Mouse (Mus musculus): ENCODE results near the gene Pmpca. TPM values are rescaled to one million over a fixed set of nuclear protein-coding genes. Genes with fewer than 3 reads are reported as not detected.
"Not testable (repeated sequence)": the region's sequence is repeated elsewhere in the genome, so short reads cannot be mapped to it uniquely, and the experiment has no call there.

Pmpca gene
- polyA plus RNA-seq, 1 experiment from 2014 or later = 142 TPM

DNA sequence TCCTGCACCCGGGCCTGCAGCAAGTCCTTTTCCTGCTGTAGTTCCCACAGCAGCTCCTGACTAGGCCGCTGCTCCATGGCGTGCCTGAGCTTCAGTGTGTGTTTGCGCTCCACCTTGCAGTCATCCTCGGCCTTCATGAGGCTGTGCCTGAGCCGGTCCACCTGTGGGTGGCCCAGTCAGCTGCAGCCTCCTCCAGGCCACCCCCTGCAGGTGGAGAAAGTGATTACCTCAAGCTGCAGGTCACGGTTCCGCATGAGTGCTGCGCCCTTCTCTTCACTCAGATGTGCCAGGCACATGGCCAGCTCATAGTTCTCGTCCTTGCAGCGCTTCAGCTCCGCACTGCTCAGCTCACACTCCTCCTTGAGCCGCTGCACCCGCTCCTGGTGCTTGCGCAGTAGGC, 31.7 kb upstream of the Pmpca start:
- H3K4me1 ChIP-seq = peaks cover 18% of the 10 kb centered on the region
- peaks cover 11% of the 10 kb centered on the region for H3K36me3 ChIP-seq
- H3K27ac ChIP-seq = no peak overlapping the region
- no peak overlapping the region for H3K4me3 ChIP-seq
- no peaks in the 10 kb centered on the region for H3K27me3 ChIP-seq (ENCODE audit: low read depth, poor library complexity, severe bottlenecking)
- no peaks in the 10 kb centered on the region for H3K9me3 ChIP-seq (replicated peaks)
- DNase-seq (ENCODE audit: low spot score) = no peak
- WGBS = 64% methylated on average over 15 of the region's 15 CpGs

DNA sequence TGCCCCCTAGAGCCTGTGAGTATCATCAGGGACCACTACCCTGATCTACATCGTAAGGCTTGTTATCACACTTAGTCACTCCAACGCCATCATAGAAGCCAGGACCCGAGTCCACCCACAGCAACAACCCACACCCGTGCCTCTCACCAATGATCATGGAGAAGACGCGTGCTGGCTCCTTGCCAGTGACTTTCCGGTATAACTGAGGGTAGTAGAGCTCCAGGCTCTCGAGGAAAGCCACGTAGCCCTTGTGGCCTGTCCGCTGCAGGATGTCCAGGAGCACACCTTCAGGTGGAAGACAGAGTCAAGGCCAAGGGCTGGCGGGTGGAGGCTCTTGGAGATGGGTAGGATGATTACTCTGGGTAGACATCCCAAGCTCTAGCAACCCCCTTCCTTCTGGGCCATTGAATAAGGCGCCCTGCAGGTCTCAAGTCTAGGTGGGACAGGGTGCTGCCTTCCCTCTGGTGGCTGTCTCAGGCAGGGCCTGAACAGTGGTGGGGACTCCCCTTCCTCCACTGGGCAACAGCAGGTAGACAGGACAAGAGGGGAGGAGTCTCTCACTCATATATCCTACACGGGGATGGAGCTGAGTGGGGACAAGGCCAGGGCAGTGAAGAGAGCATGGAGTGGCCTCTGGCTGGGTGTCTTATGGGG, 30.3 kb upstream of the Pmpca start:
- WGBS = 90% methylated on average over 13 of the region's 13 CpGs
- Histone ChIP-seq H3K4me1 (peaks cover 11% of the 10 kb centered on the region), H3K27ac (no peak overlapping the region), H3K9me3 (replicated peaks) (no peaks in the 10 kb centered on the region), H3K27me3 (ENCODE audit: low read depth, poor library complexity, severe bottlenecking) (no peaks in the 10 kb centered on the region), H3K4me3 (no peak overlapping the region), H3K36me3 (peaks cover 24% of the 10 kb centered on the region)
- no peak for DNase-seq (ENCODE audit: low spot score)

GRCm38 (mm10) chr2:26359983-26360382, 29.2 kb upstream of the Pmpca start:
- Histone ChIP-seq H3K9me3 (replicated peaks) (no peaks in the 10 kb centered on the region), H3K4me1 (peaks cover 11% of the 10 kb centered on the region), H3K27me3 (ENCODE audit: low read depth, poor library complexity, severe bottlenecking) (no peaks in the 10 kb centered on the region), H3K4me3 (no peak overlapping the region), H3K27ac (no peak overlapping the region), H3K36me3 (peaks cover 36% of the 10 kb centered on the region)
- no peak for DNase-seq (ENCODE audit: low spot score)
- 89% methylated on average over 6 of the region's 6 CpGs for WGBS

GRCm38 (mm10) chr2:26360772-26361171, 28.4 kb upstream of the Pmpca start, which contains the start of gene Card9:
Card9 (minus strand) TSS chr2:26360918.
- Histone ChIP-seq H3K27me3 (ENCODE audit: low read depth, poor library complexity, severe bottlenecking) (no peaks in the 10 kb centered on the region), H3K4me1 (peaks cover 11% of the 10 kb centered on the region), H3K9me3 (replicated peaks) (no peaks in the 10 kb centered on the region), H3K36me3 (peaks cover 44% of the 10 kb centered on the region), H3K4me3 (no peak within 1 kb of the TSS), H3K27ac (no peak within 1 kb of the TSS)
- 56% methylated on average over 3 of the region's 3 CpGs for WGBS
- no peak for DNase-seq (ENCODE audit: low spot score)

GRCm38 (mm10) chr2:26362991-26363390, 26.1 kb upstream of the Pmpca start:
- no peaks in the 10 kb centered on the region for H3K9me3 ChIP-seq (replicated peaks)
- H3K27ac ChIP-seq = no peak overlapping the region
- 85% methylated on average over 5 of the region's 5 CpGs for WGBS
- no peaks in the 10 kb centered on the region; the same call in 1 of the 2 replicates for H3K4me1 ChIP-seq
- no peak for DNase-seq (ENCODE audit: low spot score)
- peaks cover 66% of the 10 kb centered on the region for H3K36me3 ChIP-seq
- no peaks in the 10 kb centered on the region for H3K27me3 ChIP-seq (ENCODE audit: low read depth, poor library complexity, severe bottlenecking)
- H3K4me3 ChIP-seq = no peak overlapping the region

- H3K27ac ChIP-seq = no peak overlapping the region
- no peaks in the 10 kb centered on the region for H3K27me3 ChIP-seq (ENCODE audit: low read depth, poor library complexity, severe bottlenecking)
- peaks cover 71% of the 10 kb centered on the region for H3K36me3 ChIP-seq
- H3K9me3 ChIP-seq (replicated peaks) = no peaks in the 10 kb centered on the region
- H3K4me3 ChIP-seq = no peak overlapping the region
- DNase-seq (ENCODE audit: low spot score) = no peak
- 80% methylated on average over 5 of the region's 5 CpGs for WGBS
- no peaks in the 10 kb centered on the region for H3K4me1 ChIP-seq
These were observed 25.7 kb upstream of the Pmpca start for GRCm38 (mm10) chr2:26363481-26363880.

- WGBS = 91% methylated on average over 10 of the region's 10 CpGs
- Histone ChIP-seq H3K27ac (no peak overlapping the region), H3K4me3 (no peak overlapping the region), H3K4me1 (no peaks in the 10 kb centered on the region), H3K9me3 (replicated peaks) (no peaks in the 10 kb centered on the region), H3K36me3 (peaks cover 85% of the 10 kb centered on the region), H3K27me3 (ENCODE audit: low read depth, poor library complexity, severe bottlenecking) (no peaks in the 10 kb centered on the region)
- DNase-seq (ENCODE audit: low spot score) = no peak
These were observed 24.2 kb upstream of the Pmpca start for GRCm38 (mm10) chr2:26364738-26365465.

- Histone ChIP-seq H3K4me1 (no peaks in the 10 kb centered on the region), H3K36me3 (peaks cover 100% of the 10 kb centered on the region), H3K27ac (no peak overlapping the region), H3K4me3 (no peak overlapping the region), H3K27me3 (ENCODE audit: low read depth, poor library complexity, severe bottlenecking) (no peaks in the 10 kb centered on the region), H3K9me3 (replicated peaks) (no peaks in the 10 kb centered on the region)
- WGBS = 93% methylated on average over 6 of the region's 6 CpGs
- no peak for DNase-seq (ENCODE audit: low spot score)
These were observed 21.2 kb upstream of the Pmpca start for GRCm38 (mm10) chr2:26367911-26368310.

- peaks cover 100% of the 10 kb centered on the region for H3K36me3 ChIP-seq
- DNase-seq (ENCODE audit: low spot score) = no peak
- 94% methylated on average over 1 of the region's 1 CpGs for WGBS
These were observed 20.6 kb upstream of the Pmpca start for GRCm38 (mm10) chr2:26368572-26368971.

GRCm38 (mm10) chr2:26372396-26372795, 16.7 kb upstream of the Pmpca start:
- Histone ChIP-seq H3K9me3 (replicated peaks) (no peaks in the 10 kb centered on the region), H3K36me3 (peaks cover 100% of the 10 kb centered on the region), H3K4me1 (no peaks in the 10 kb centered on the region), H3K27ac (no peak overlapping the region), H3K4me3 (no peak overlapping the region), H3K27me3 (ENCODE audit: low read depth, poor library complexity, severe bottlenecking) (no peaks in the 10 kb centered on the region)
- 96% methylated on average over 8 of the region's 8 CpGs for WGBS
- DNase-seq (ENCODE audit: low spot score) = no peak

More at GRCm38 (mm10) chr2:26368572-26368971, 20.6 kb upstream of the Pmpca start:
- Histone ChIP-seq H3K9me3 (replicated peaks) (no peaks in the 10 kb centered on the region), H3K4me1 (no peaks in the 10 kb centered on the region), H3K27me3 (ENCODE audit: low read depth, poor library complexity, severe bottlenecking) (no peaks in the 10 kb centered on the region), H3K4me3 (no peak overlapping the region), H3K27ac (no peak overlapping the region)

- peaks cover 76% of the 10 kb centered on the region for H3K36me3 ChIP-seq
- WGBS = under 1% methylated on average over 38 of the region's 38 CpGs
These were observed 8.9 kb upstream of the Pmpca start, which contains the start of gene Snapc4 for GRCm38 (mm10) chr2:26380131-26380771. Snapc4 (minus strand) TSS chr2:26380653.

DNA sequence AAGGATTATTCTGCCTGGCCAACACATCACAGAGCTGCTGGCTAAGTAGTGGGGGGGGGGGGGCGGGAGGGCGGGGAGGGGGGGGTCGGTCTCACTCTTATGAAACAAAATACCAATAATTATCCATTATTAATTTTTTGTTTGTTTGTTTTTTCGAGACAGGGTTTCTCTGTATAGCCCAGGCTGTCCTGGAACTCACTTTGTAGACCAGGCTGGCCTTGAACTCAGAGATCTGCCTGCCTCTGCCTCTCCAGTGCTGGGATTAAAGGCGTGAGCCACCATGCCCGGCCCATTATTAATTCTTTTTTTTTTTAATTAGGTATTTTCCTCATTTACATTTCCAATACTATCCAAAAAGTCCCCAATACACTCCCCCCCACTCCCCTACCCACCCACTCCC, 8.3 kb upstream of the Pmpca start:
- Histone ChIP-seq H3K4me3 (peak overlapping the region; percentile 77), H3K36me3 (peaks cover 76% of the 10 kb centered on the region), H3K27ac (peak overlapping the region; percentile 78)
- not testable (repeated sequence) for DNase-seq (ENCODE audit: low spot score); H3K27me3 ChIP-seq (ENCODE audit: low read depth, poor library complexity, severe bottlenecking); H3K9me3 ChIP-seq (replicated peaks); H3K4me1 ChIP-seq
- 39% methylated on average over 6 of the region's 6 CpGs for WGBS

More at GRCm38 (mm10) chr2:26380131-26380771, 8.9 kb upstream of the Pmpca start, which contains the start of gene Snapc4:
- Histone ChIP-seq H3K27me3 (ENCODE audit: low read depth, poor library complexity, severe bottlenecking) (no peaks in the 10 kb centered on the region), H3K4me1 (peaks cover 6% of the 10 kb centered on the region; the same call in 1 of the 2 replicates), H3K27ac (peak within 1 kb of the TSS; percentile 78), H3K9me3 (replicated peaks) (no peaks in the 10 kb centered on the region), H3K4me3 (peak within 1 kb of the TSS; percentile 77)
- DNase-seq (ENCODE audit: low spot score) = peak; percentile 93

GRCm38 (mm10) chr2:26387713-26388112, 1.4 kb upstream of the Pmpca start:
- Histone ChIP-seq H3K27me3 (ENCODE audit: low read depth, poor library complexity, severe bottlenecking) (no peaks in the 10 kb centered on the region), H3K4me1 (peaks cover 27% of the 10 kb centered on the region), H3K36me3 (peaks cover 77% of the 10 kb centered on the region), H3K27ac (no peak overlapping the region), H3K9me3 (replicated peaks) (no peaks in the 10 kb centered on the region), H3K4me3 (peak overlapping the region; percentile 98)
- DNase-seq (ENCODE audit: low spot score) = no peak
- 91% methylated on average over 3 of the region's 3 CpGs for WGBS

Data from limb, embryonic 10.5 days (tissue).